Mouse (Mus musculus): ENCODE results near the gene Eif3f.

The Eif3f gene

DNA sequence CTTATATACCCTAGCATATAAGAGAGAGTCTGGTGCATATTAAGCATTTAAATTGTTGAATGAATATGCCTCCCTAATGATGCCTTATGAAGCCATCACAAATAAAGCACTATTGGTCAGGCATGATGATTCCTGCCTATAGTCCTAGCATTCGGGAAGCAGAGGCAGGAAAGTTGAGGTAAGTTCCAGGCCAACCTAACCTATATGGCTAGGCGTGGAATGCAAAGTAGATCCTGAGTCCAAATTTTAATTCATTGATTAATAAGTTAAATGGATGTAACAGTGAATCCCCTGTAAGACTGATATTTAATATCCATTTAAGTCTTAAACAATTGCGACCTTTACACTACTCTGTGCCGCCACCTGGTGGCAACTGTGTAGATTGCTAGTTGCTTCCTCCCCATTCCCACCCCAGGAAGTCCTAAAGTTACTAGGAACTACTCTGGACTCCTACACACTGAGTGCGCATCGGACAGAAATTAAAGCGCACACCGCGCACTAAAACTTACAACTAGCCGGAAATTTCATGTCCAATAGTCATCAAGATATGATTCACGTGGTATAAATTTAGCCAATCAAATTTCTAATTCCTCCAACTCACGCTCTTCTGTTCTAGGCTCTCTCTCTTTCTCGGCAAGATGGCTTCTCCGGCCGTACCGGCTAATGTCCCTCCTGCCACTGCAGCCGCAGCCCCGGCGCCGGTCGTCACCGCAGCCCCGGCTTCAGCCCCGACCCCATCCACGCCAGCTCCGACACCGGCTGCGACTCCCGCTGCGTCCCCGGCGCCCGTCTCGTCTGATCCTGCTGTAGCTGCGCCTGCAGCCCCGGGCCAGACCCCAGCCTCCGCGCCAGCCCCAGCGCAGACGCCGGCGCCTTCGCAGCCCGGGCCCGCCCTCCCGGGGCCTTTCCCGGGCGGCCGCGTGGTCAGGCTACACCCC lies at the start of gene Eif3f:
Eif3f (plus strand) TSS at position 624 of the 938 bp plus-strand sequence.
- DNase-seq (ENCODE audit: inconsistent age in 2 of 2, low spot score in 1 of 2), result peak; percentile 95 to 98

DNA sequence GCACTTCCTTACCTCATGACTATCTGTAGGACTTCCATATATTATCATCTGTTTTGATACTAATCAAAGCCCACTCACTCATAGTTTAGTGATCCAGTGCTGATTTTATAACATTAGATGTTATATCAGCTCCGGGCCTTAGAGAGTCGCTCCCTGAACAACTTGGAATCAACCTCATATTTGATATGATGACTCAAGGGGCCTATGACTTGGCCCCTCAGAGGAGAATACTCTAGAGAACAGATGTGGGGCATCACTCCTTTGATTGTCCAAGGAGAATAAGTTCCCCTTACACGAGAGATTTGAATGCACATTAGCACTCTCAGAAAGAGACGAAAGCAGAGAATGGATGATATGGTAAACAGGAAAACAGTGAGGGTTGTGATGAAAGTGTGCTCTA lies 49.3 kb upstream of the Eif3f start, which contains the start of gene Olfr518:
Olfr518 (minus strand) TSS at position 101 of the 400 bp plus-strand sequence.
- DNase-seq (ENCODE audit: inconsistent age in 2 of 2, low spot score in 1 of 2), result no peak

DNA sequence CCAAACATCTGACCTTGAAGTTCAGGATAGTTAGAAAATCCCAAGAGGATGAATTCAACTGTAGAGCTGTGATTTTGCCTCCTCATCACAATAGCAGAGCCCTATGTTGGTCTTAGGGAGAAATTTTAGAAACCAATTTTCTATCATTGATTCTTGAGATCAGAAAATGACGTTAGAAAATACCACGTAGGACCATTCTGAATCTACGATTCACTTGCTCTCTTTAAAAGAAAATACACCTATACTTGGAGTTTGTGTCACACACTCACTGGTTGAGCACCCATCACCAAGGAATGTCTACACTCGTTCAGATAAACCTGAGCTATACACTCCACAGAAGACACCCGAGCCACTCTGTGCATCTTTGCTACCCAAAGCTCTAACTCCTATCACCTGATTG lies 39.9 kb upstream of the Eif3f start, which contains the start of gene Olfr519:
Olfr519 (minus strand) TSS at position 101 of the 400 bp plus-strand sequence.
- no peak for DNase-seq (ENCODE audit: inconsistent age in 2 of 2, low spot score in 1 of 2)

DNA sequence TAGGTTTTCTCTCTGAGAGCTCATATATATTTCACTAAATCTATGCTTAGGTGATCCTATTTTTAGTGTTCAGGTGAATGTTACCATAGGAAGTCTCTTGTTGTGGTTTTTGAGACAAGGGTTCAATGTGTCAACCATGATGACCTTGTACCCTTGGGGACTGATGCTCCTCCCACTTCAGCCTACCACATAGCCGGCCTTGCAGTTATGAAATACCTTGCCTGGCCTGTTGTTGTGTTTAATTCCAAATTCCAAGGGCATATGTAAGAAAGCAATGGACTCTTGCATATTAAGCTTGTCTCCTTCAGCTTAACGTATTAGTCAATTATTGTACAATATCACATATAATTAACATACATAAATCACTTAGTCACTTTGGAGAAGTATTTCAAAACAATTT lies 30.2 kb upstream of the Eif3f start:
- DNase-seq (ENCODE audit: inconsistent age in 2 of 2, low spot score in 1 of 2), result no peak

DNA sequence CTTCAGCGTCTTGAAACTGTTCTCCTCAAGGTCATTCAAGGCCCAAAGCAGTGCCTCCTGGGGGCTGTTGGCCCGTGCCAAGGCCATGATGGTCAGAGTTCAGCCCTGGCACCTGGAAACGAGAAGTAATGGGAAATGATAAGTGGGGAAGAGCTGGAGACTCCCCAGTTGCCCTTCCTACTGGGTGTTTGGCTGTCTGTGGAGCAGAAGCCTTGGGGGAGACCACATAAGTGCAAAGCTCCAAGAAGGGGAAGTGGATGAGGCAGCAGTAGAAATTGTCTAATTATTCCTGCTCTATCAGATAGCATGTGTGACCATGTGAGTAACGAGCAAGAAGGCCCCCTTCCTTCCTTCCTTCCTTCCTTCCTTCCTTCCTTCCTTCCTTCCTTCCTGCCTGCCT lies 7.2 kb upstream of the Eif3f start:
- DNase-seq (ENCODE audit: inconsistent age in 2 of 2, low spot score in 1 of 2), result no peak

DNA sequence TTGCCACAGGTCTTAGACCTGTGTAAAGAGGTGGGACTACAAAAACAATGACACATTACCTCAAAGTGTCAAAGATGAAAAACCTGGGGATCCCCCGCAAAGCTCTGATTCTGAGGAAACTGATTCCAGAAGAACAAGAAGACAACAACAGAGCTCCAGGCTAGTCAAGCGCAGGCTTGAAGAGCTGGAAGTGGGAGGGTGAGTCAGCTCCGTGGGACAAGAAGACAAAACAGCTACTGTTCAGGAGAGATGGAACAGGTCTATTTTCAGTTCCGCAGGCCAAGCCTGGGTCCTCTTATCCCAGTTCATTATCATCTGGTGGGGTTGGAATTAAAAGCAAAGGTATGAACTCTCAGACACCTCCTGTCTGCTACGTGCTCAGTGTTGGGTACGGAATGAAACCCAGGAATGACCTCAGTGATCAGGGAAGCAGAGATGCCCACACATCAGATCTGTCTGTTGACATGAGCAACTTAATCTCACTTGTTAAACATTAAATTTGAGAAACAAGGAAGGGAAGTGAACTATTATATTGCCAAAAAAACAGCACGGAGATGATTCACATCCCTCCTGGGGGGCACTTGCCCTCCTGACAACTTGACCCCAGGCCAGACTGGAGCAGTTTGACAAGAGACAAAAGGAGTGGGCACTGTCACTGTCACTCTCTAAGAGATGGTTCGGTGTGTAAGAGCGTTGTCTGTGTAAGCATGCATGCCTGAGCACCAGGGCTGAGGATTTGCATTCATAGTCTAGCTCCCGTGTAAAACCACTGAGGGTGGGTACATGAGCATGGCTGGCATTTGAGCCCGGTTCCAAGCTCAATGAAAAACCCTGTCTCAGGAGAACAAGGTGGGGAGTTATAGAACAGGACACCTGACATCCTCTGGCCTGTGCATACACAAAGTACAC lies 5.7 kb upstream of the Eif3f start:
- no peak for DNase-seq (ENCODE audit: inconsistent age in 2 of 2, low spot score in 1 of 2)

DNA sequence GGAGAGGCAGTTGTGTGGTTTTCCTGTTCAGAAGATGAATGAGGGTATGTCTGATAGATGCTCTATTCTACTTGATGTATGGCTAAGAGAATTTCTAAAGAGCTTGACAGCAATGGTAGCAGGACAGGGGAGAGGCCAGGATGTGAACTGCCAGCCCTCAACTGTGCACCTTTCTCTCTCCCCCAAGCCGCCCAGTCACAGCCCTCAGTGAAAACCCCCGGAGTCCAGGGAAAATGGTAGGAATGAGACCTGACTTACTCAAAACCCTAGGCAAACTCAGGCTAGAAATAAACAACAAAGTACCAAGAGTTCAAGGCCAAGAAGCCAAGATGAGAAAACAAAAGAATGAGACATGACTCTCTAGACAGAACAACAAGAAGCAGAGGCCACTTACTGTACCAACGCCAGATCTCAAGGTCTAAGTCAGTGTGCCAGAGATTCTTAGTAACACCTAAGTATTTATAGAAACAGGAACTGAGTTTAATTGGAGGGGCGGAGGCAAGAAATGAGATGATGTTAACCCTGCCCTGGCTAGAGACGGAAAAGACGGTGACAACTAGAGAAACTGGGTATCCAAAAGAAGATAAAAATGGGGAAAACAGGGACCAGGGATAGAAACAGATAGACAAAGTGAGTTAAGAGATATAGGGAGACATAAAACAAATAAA lies 4.4 kb upstream of the Eif3f start, which contains the start of gene Nlrp10:
Nlrp10 (minus strand) TSS at position 453 of the 668 bp plus-strand sequence.
- DNase-seq (ENCODE audit: inconsistent age in 2 of 2, low spot score in 1 of 2), result peak in 1 of 2 experiments; percentile 20

DNA sequence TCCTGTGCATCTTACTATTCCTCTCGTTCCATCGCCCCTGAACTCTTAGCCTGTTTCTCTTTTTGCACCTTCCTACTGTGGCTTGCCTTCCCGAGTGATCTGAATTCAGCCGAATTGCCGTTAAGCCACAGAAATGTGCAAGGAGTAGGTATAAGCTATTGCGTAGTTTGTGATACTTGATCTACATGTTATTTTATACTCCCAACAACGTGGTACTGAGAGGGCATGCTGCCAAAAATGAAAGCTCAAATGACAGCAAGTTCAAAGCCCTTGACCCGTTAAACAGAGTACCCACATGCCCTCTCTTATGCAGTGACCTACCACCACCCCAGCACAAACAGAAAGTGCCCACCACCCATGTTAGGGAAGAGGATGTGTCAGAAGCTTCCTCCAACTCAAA lies 619 bp downstream of the Eif3f start:
- no peak for DNase-seq (ENCODE audit: inconsistent age in 2 of 2, low spot score in 1 of 2)

DNA sequence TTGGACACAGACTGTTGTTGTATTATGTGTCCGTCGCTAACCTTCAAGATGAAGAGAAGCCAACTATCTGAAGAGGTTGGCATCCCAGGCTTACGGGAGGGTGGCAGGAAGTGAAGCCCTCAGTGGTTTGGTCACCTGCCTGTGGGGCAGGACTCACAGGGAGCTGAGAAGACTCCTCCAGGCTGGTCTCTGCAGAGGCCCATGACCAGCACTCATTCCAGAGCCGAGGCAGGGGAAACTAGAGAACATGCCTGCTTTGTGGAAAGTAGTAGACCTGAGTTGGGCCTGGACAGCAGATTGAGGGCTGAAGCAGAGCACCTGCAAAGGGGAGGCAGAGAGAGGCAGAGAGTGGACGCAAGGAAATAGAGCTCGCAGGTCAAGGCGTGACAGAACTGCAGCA lies 1.2 kb downstream of the Eif3f start:
- DNase-seq (ENCODE audit: inconsistent age in 2 of 2, low spot score in 1 of 2), result peak in 1 of 2 experiments; percentile 31

DNA sequence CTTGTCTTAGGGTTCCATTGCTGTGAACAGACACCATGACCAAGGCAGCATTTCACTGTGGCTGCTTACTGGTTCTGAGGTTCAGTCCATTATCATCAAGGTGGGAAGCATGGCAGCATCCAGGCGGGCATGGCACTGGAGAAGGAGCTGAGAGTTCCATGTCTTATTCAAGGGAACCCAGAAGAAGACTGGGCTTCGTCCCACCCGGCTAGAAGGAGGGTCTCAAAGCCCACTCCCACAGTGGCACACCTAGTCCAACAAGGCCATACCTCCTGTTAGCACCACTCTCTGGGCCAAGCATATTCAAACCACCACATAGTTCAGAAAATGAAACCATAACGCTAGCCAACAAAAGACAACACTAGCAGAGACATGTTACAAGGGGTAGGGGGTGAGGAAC lies 2.4 kb downstream of the Eif3f start:
- DNase-seq (ENCODE audit: inconsistent age in 2 of 2, low spot score in 1 of 2), result peak in 1 of 2 experiments; percentile 28

DNA sequence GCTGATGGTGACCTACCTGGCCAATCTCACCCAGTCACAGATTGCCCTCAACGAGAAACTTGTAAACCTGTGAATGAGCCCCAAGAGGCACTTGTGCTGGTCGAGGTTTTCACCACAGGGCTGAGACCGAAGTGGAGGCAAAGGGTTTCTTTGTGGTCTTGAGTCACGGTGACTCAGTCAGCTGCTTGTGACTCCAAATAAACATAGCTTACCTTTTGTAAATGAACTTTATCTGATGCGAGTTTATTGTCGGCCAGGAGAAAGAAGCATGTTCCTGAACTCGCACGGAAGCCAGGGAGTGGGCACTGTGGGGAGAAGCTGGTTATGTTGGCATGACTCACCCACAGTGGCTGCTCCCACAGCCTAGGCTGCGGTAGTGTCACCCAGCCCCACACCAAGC lies 7.2 kb downstream of the Eif3f start:
- no peak for DNase-seq (ENCODE audit: inconsistent age in 2 of 2, low spot score in 1 of 2)

DNA sequence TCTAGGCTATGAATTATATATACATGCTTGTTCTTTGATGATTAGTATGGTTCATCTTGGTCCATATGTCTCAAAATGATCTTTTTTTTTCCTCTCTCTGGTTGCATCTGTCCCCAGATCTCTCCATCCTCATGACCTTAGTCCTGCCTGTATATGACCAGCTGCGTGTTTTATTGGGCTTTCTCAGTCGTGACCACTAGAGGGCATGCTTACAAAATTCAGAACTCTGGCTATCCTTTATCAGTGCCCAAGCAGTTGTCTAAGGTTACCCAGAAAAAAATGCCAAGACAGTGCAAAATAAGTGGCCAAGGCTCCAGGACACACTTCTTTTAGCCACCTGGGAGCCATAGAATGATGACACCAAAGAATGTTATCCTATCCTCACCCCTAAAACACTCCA lies 9.8 kb downstream of the Eif3f start:
- peak; percentile 34 to 80 for DNase-seq (ENCODE audit: inconsistent age in 2 of 2, low spot score in 1 of 2)

DNA sequence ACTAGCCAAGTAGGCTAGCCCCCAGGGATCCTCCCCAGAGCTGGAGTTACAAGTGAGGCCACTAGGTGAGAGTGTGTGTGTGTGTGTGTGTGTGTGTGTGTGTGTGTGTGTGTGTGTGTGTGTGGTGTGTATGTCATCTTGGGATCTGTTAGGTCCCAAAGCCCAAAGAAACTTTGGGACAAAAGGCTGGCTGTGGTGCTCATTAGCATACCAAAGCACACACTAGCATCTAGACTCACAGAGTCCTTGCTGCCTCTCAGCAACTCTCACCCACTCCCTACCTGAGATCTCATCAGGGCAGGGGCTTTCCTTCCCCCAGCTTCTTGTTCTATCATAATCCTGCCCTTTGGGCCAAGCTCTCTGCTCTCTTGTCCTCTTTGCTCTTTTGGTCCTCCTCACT lies 14.4 kb downstream of the Eif3f start:
- DNase-seq (ENCODE audit: inconsistent age in 2 of 2, low spot score in 1 of 2), result no peak

DNA sequence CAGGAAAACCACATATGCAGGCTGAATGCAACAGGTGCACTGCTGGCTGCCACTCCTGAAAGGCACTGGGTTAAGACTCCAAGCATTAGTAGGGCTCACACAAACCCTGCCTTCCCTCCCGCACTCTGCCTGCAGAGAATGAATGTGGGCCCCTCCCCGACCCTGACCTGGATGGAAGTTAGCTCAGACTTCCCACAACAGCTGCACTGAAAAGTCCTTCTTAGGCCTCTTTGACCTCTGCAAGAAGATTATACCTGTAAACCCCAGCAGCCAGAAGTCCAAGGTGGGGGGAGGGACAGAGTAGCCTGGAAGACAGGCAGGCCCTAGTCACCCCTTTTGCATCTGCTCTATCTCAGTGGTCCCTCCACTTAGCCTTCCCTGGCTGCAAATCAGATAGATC lies 15.1 kb downstream of the Eif3f start:
- DNase-seq (ENCODE audit: inconsistent age in 2 of 2, low spot score in 1 of 2), result peak in 1 of 2 experiments; percentile 18

DNA sequence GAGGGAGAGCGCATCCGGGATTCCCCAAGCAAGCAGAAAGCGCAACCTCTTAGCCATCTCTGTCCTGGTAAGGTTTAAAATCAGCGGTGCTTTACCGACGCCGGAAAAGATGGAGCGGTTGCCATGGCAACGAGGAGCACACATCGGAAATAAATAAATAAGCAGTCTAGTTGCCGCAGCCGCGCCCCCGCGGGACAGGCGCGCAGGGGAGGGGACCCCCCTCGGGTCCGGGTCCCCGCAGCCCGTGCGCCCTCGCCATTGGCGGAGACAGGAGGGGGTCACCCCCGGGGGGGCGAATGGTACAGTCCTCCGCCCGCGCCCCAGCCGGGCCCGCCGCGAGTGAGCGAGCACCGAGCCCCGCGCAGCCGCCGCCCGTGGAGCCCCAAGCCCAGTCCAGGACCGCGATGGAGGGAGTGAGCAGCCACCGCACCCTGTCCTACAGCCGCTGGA lies 16.1 kb downstream of the Eif3f start, which contains the start of gene Tub:
Tub (plus strand) TSS at position 27 of the 450 bp plus-strand sequence.
- DNase-seq (ENCODE audit: inconsistent age in 2 of 2, low spot score in 1 of 2), result peak; percentile 45 to 76

DNA sequence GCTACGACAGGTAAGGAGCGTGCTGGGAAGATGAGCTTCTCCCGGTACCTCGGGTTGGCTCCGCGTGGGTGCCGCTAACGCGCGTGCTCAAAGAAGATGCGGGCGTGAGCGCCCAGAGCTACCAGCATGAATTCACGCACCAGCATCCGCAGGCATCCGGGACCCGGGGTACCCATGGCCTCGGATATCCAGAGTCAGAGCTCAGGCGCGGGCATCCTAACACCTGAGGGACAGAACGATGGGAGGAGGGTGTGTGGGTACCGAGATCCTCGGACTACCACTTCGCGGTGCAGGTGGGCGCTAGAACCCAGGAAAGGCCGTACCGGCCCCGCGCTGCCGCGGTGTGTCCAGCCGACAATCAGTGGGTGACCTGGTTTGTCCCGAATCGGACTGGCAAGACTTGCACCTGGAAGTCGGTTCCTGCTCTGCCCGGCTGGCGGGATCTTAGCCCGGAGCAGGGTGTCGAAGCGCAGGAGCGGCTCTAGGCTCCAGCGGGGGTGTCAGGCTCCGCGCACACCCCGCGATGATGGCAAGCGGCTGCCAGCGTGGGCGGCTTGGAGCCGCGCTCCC lies 16.6 kb downstream of the Eif3f start:
- peak in 1 of 2 experiments; percentile 60 for DNase-seq (ENCODE audit: inconsistent age in 2 of 2, low spot score in 1 of 2)

DNA sequence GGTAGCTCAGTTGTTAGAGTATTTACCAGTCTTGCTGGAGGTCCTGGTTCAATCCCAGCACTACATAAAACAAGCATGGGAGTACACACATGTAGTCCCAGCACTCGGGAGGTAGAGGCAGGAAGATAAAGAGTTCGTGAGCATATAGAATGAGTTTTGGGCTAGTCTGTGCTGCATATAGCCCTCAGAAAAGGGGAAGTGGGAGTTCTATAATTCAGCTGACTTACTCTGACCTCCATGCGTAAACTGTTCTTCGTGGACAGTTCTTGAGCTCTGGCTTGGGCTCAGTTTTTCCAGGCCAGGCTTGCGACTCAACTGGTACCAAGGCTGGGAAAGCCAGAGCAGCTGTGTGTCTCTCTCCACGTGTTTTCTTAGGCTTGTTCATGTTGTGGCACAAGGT lies 18.6 kb downstream of the Eif3f start:
- DNase-seq (ENCODE audit: inconsistent age in 2 of 2, low spot score in 1 of 2), result no peak

DNA sequence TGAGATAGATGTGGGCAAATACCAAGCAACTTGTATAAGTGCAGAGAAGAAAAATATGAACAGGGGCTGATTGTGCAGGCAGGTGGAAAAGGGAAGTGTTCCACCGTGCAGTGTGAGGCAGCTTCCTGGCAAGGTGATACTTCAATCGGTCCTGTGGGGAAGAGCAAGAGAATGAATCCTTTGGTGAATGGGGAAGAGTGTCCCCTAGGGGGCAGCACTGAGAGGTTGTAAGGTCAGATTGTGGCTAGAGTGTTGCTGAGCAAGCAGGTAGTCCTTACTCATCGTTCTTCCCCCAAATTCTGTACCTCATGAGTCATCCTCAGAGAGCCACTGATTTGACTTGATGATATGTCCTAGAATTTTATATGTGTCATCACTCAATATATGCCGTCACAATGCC lies 20.0 kb downstream of the Eif3f start:
- DNase-seq (ENCODE audit: inconsistent age in 2 of 2, low spot score in 1 of 2), result peak; percentile 48 to 79

DNA sequence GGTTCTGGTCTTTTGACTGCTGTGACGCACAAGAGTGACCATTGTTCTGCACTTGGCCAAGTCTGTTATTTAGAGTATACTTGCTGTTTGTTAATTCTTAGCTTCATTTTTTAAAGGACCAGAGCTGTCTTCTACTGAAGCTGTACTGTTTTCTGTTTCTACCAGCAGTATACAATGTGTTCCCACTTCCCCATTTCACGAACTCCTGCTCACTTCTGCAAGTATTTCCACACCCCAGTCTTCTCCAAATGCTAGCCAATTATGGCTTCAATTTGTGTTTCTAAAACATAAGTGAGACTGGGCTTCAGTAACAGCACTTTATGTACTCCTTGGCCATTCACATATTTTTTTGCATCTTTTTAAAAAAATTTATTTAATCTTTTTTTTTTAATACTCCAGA lies 23.5 kb downstream of the Eif3f start:
- DNase-seq (ENCODE audit: inconsistent age in 2 of 2, low spot score in 1 of 2), result no peak

DNA sequence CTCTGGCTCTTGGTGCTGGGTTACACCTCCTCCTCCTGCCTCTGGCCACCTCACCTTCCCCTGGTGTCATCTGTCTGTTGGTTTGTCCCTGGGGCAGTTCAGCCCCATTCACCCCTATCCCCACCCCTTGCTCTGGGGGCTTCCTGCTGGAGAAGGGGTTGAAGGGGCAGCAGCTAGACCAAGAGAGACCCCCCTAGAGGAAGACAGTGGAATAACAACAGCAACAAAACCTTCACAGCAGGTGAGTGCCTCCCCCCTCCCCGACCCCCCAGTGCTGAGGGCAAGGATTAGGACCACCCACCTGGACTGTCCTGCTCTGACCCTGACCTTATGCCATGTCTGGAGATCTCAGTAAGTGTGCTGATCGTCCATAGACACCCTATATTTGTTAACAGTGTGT lies 31.8 kb downstream of the Eif3f start:
- DNase-seq (ENCODE audit: inconsistent age in 2 of 2, low spot score in 1 of 2), result no peak
